Mouse (Mus musculus): ENCODE measurements at regions not wholly inside any gene's neighbourhood (a gene's known extent, or its start where the extent isn't known, plus 50 kb on each side); places are given as distances from the start of the nearest gene placed in this dataset.

- DNase-seq (ENCODE audit: low read depth, low spot score): no peak
Observed at GRCm38 (mm10) chr17:68218246-68218645, 55.4 kb upstream of the L3mbtl4 start.

- DNase-seq (ENCODE audit: low read depth, low spot score): no peak
Observed at GRCm38 (mm10) chr17:68223170-68223569, 50.4 kb upstream of the L3mbtl4 start.

Data from WW6 (cell line).